Mouse (Mus musculus): ENCODE data around the gene Podxl2. TPM values are rescaled to one million over a fixed set of nuclear protein-coding genes. Genes with fewer than 3 reads are reported as not detected.

The Podxl2 gene
- polyA plus RNA-seq, 1 experiment: not detected

DNA sequence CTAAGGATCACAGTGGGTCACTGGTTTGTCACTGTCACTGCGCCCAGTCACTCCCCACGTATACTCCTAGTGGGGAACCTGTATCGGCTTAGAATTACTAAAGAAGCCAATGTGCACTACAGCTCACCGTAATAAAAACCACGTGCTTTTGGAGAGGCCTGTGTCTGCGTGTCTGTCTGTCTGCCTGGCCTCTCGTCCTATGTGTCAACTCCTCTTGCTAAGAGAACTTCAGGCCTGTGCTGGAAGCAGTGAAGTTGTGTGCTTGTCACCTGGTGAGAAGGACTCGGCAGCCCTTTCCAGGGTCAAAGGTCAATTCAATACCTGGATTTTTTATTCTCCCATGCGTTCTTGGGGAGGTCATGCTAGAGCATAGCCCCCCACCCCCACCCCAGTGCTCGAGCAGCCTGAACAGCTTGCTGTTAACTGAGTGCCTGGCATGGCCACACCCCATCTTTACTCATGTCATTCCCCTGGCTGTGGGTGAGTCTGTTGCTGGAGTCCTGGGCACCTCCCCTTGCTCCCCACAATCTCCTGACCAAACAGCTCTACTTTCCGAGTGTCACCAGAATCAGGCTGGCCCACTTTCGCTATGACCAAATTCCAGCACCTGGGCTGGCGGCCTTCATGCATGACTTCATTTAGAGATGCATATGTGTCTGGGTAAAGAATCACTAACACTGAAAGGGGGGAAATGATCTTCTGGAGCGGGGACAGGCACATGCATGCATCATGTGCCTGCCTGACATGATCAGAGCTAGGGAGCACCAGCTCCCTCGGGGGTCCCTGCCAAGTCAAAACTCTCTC, 46.4 kb downstream of the Podxl2 start:
- H3K4me1 ChIP-seq (ENCODE audit: control insufficient read depth, insufficient read depth, low read length): peaks cover 21% of the 10 kb centered on the region
- no peak overlapping the region for H3K27ac ChIP-seq (ENCODE audit: insufficient read depth, low read depth, low read length)
- H3K4me3 ChIP-seq (ENCODE audit: insufficient read depth, low read depth, low read length): no peak overlapping the region
- 82% methylated on average over 15 of the region's 15 CpGs for WGBS
- TF ChIP-seq POLR2A (IDR thresholded peaks at IDR 0.05; ENCODE audit: insufficient read depth, low read depth, low read length) (no peak), CTCF (IDR thresholded peaks at IDR 0.05; ENCODE audit: insufficient read depth, low read depth, low read length) (no peak)

DNA sequence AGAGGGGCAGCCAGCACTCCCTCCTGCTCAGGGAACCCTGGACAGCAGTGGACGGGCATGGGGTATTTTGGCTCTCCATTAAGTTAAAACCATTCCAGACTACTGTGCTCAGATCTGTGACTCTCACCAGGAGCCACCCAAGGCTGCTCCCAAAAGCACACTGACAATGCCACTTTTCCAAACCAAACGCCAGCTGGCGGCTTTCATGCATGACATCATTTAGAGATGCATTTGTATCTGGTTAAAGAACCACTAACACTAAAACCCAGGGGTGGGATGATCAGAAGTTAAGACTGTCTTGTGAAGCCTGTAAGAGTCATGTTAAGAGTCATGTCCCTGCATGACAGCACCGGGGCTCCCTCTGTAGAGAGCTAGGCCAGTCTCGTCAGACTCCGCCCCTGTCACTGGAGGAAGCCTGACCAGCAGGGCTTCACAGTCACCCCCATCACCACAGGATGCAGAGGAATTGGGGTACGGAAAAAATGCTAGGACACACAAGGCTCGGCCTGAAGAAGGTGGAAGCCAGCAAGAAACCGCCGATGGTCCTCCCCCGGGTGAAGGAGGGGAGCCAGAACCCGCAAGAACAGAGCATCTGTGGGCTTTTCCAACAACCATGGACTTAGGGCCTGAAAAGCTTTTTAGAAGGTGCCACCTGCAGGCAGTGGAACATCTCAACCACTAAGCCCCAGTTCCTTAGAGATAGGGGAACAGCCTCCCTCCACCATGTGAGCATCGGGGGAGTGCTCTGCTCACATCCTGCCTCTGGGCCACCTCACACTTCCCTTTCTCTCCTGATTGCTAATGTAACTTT, 47.2 kb downstream of the Podxl2 start:
- Histone ChIP-seq H3K4me3 (ENCODE audit: insufficient read depth, low read depth, low read length) (no peak overlapping the region), H3K27ac (ENCODE audit: insufficient read depth, low read depth, low read length) (peak overlapping the region; percentile 18; the same call in 1 of the 2 replicates), H3K4me1 (ENCODE audit: control insufficient read depth, insufficient read depth, low read length) (peaks cover 21% of the 10 kb centered on the region)
- 45% methylated on average over 13 of the region's 13 CpGs for WGBS
- TF ChIP-seq POLR2A (IDR thresholded peaks at IDR 0.05; ENCODE audit: insufficient read depth, low read depth, low read length) (no peak), CTCF (IDR thresholded peaks at IDR 0.05; ENCODE audit: insufficient read depth, low read depth, low read length) (no peak)

DNA sequence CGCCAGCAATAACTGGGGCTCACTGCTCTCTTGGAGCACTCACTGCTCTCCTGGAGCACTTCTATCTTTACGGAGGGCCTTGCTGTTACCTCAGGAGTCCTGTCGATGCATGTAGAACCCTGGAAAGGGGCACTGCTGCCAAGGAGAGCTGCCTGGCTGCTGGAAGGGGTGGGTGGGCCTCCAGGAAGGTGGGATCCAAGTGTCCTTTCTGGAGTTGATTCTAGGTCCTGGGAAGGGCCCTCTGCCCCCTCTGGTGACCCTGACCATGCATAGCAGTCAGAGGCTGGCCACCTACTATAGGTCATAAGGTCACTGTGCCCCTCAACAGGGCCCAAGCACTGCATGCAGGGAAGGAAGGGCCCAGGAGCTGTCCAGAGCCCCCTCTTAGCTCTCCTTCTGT, 47.9 kb downstream of the Podxl2 start:
- Histone ChIP-seq H3K4me1 (ENCODE audit: control insufficient read depth, insufficient read depth, low read length) (peaks cover 25% of the 10 kb centered on the region), H3K27ac (ENCODE audit: insufficient read depth, low read depth, low read length) (peak overlapping the region; percentile 18; the same call in 1 of the 2 replicates), H3K4me3 (ENCODE audit: insufficient read depth, low read depth, low read length) (no peak overlapping the region)
- TF ChIP-seq POLR2A (IDR thresholded peaks at IDR 0.05; ENCODE audit: insufficient read depth, low read depth, low read length) (no peak), CTCF (IDR thresholded peaks at IDR 0.05; ENCODE audit: insufficient read depth, low read depth, low read length) (no peak)
- WGBS: 71% methylated on average over 3 of the region's 3 CpGs

- H3K27ac ChIP-seq (ENCODE audit: insufficient read depth, low read depth, low read length): no peak overlapping the region
- 36% methylated on average over 6 of the region's 6 CpGs for WGBS
- H3K4me3 ChIP-seq (ENCODE audit: insufficient read depth, low read depth, low read length): no peak overlapping the region
- no peak for TF ChIP-seq CTCF (IDR thresholded peaks at IDR 0.05; ENCODE audit: insufficient read depth, low read depth, low read length)
- peaks cover 29% of the 10 kb centered on the region for H3K4me1 ChIP-seq (ENCODE audit: control insufficient read depth, insufficient read depth, low read length)
Measured at GRCm38 (mm10) chr6:88826545-88826944, 48.3 kb downstream of the Podxl2 start.

DNA sequence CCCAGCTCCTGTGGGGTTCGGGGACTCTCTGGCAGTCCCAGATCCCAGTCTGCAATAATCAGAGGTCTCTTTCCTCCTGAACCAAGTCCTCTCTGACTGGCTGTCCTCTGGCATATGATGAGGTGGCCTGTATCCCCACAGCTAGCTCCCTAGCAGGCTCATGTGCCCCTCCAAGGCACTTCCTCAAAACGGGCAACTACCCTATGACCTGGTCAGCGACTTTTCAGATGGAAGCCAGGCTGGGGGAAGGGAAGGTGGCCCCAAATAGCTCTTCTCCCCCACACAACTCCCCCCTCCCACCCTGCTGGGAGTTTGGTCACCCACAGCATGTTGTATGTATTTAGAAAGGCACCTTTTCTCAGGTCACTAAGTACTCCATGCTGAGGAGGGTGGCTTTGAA, 48.8 kb downstream of the Podxl2 start:
- WGBS: 63% methylated on average over 3 of the region's 3 CpGs
- TF ChIP-seq CTCF (IDR thresholded peaks at IDR 0.05; ENCODE audit: insufficient read depth, low read depth, low read length) (no peak), POLR2A (IDR thresholded peaks at IDR 0.05; ENCODE audit: insufficient read depth, low read depth, low read length) (no peak)
- Histone ChIP-seq H3K4me3 (ENCODE audit: insufficient read depth, low read depth, low read length) (no peak overlapping the region), H3K27ac (ENCODE audit: insufficient read depth, low read depth, low read length) (no peak overlapping the region), H3K4me1 (ENCODE audit: control insufficient read depth, insufficient read depth, low read length) (peaks cover 30% of the 10 kb centered on the region)

GRCm38 (mm10) chr6:88824183-88824582, 50.7 kb downstream of the Podxl2 start:
- 75% methylated on average over 7 of the region's 7 CpGs for WGBS
- TF ChIP-seq CTCF (IDR thresholded peaks at IDR 0.05; ENCODE audit: insufficient read depth, low read depth, low read length) (no peak), POLR2A (IDR thresholded peaks at IDR 0.05; ENCODE audit: insufficient read depth, low read depth, low read length) (no peak)
- no peak overlapping the region for H3K4me3 ChIP-seq (ENCODE audit: insufficient read depth, low read depth, low read length)
- H3K27ac ChIP-seq (ENCODE audit: insufficient read depth, low read depth, low read length): no peak overlapping the region
- H3K4me1 ChIP-seq (ENCODE audit: control insufficient read depth, insufficient read depth, low read length): peaks cover 33% of the 10 kb centered on the region

DNA sequence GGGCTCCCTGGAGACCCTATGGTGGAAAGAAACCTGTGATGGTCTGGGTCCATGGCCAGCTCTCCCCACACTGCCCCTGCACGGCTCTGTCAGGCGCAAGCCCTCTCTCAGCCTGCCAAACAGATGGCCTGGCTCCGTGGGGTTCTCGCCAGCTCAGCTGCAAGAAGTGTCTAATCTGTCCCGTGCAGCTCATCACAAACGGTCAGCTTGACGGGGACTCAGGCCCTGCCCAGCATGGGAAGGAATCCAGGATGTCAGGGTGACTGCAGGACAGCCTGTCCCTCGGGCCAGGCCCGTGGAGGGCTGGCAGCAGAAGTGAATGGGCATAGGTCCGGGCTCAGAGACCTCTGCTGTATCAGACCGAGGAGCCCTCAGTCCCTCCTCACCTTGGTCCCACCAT, 52.9 kb downstream of the Podxl2 start:
- WGBS: 56% methylated on average over 11 of the region's 11 CpGs
- H3K27ac ChIP-seq (ENCODE audit: insufficient read depth, low read depth, low read length): no peak overlapping the region
- H3K4me3 ChIP-seq (ENCODE audit: insufficient read depth, low read depth, low read length): no peak overlapping the region
- TF ChIP-seq POLR2A (IDR thresholded peaks at IDR 0.05; ENCODE audit: insufficient read depth, low read depth, low read length) (no peak), CTCF (IDR thresholded peaks at IDR 0.05; ENCODE audit: insufficient read depth, low read depth, low read length) (no peak)
- peaks cover 19% of the 10 kb centered on the region for H3K4me1 ChIP-seq (ENCODE audit: control insufficient read depth, insufficient read depth, low read length)

DNA sequence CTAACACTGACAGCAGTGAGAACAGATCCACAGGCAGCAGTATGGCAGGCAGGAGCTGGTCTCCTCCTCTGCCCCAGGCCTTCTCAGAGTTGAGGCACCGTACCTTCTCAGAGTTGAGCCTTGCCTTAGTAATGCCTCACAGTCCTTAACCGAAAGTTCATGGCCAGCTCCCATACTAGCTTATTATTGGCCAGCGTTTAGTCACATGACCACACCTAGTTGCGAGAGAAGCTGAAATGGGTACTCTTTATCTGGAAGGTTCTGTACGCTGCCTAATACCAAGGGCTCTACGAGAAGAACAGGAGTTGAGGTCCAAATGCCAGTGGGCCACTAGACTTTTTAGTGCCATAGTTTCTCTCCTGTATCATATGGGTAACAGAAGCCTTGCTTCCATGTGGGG, 53.5 kb downstream of the Podxl2 start:
- WGBS: 93% methylated on average over 6 of the region's 6 CpGs
- no peak overlapping the region for H3K4me3 ChIP-seq (ENCODE audit: insufficient read depth, low read depth, low read length)
- H3K4me1 ChIP-seq (ENCODE audit: control insufficient read depth, insufficient read depth, low read length): peaks cover 16% of the 10 kb centered on the region
- TF ChIP-seq POLR2A (IDR thresholded peaks at IDR 0.05; ENCODE audit: insufficient read depth, low read depth, low read length): no peak
- no peak overlapping the region for H3K27ac ChIP-seq (ENCODE audit: insufficient read depth, low read depth, low read length)

GRCm38 (mm10) chr6:88820853-88821252, 54.0 kb downstream of the Podxl2 start:
- 69% methylated on average over 3 of the region's 3 CpGs for WGBS
- Histone ChIP-seq H3K4me1 (ENCODE audit: control insufficient read depth, insufficient read depth, low read length) (peaks cover 20% of the 10 kb centered on the region), H3K27ac (ENCODE audit: insufficient read depth, low read depth, low read length) (no peak overlapping the region), H3K4me3 (ENCODE audit: insufficient read depth, low read depth, low read length) (no peak overlapping the region)
- TF ChIP-seq POLR2A (IDR thresholded peaks at IDR 0.05; ENCODE audit: insufficient read depth, low read depth, low read length) (no peak), CTCF (IDR thresholded peaks at IDR 0.05; ENCODE audit: insufficient read depth, low read depth, low read length) (no peak)

Data from olfactory bulb, adult 2 months (tissue).